Mouse (Mus musculus): ENCODE measurements around the gene Pjvk. TPM values are rescaled to one million over a fixed set of nuclear protein-coding genes. Genes with fewer than 3 reads are reported as not detected.
A peak's percentile ranks its signal among the peaks of the same experiment; 100 is the strongest.

Gene Pjvk
- total RNA-seq, 1 experiment = not detected

- Histone ChIP-seq H3K27ac (ENCODE audit: insufficient read depth, low read depth, low read length, poor library complexity, severe bottlenecking) (no peak overlapping the region), H3K4me3 (ENCODE audit: insufficient read depth in 1 of 2, low read depth in 1 of 2, low read length in 2 of 2, poor library complexity in 1 of 2, severe bottlenecking in 1 of 2) (no peak overlapping the region), H3K9ac (ENCODE audit: insufficient read depth, low read depth, low read length, poor library complexity, severe bottlenecking) (no peak overlapping the region), H3K9me3 (ENCODE audit: control insufficient read depth, insufficient read depth, low read depth, low read length) (no peaks in the 10 kb centered on the region), H3K36me3 (ENCODE audit: control insufficient read depth, insufficient read depth, low read length, poor library complexity, severe bottlenecking) (no peaks in the 10 kb centered on the region), H3K4me1 (ENCODE audit: control insufficient read depth in 2 of 2, insufficient read depth in 2 of 2, low read length in 2 of 2, poor library complexity in 1 of 2) (no peaks in the 10 kb centered on the region)
- in situ Hi-C loops (cut with MboI; ENCODE audit: low sequenced_read_pairs in 2 of 2, unreplicated experiment in 2 of 2) = no loop called here
- TF ChIP-seq ZNF384 (IDR thresholded peaks at IDR 0.05; ENCODE audit: low read depth, low read length) = no peak
- no peak for TF ChIP-seq ZC3H11A (IDR thresholded peaks at IDR 0.05; ENCODE audit: borderline replicate concordance, low read depth, low read length)
- TF ChIP-seq HCFC1 (IDR thresholded peaks at IDR 0.05; ENCODE audit: borderline replicate concordance, insufficient read depth, low read length) = no peak
- TF ChIP-seq MAFK (IDR thresholded peaks at IDR 0.05; ENCODE audit: insufficient read depth, low read depth, low read length) = no peak
- TF ChIP-seq CHD2 (IDR thresholded peaks at IDR 0.05; ENCODE audit: low read depth, low read length) = no peak
- no peak for DNase-seq (ENCODE audit: low read depth, low spot score)
Measured at GRCm38 (mm10) chr2:76643801-76644200, 4.5 kb upstream of the Pjvk start.

DNA sequence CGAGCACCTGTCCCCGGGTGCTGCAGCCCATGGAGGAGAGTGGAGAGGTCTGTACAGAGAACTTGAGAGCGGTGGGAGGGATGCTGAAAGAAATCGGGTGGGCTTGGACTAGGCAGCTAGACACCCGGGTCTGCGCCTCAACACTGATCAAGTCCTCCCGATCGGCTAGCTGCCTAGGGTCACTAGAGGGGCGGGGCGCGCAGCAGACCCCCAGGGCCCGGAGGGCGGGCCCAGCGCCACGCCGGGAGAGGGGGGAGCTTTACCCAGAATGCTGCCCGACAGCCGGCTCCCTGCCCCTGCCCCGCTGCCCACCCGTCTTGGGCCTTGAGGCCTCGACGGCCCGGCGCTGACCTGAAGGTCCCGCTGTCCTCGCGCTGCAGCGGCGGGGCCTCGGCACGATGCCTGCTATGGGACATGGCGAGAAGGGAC, 821 bp upstream of the Pjvk start:
- H3K4me1 ChIP-seq (ENCODE audit: control insufficient read depth in 2 of 2, insufficient read depth in 2 of 2, low read length in 2 of 2, poor library complexity in 1 of 2) = no peaks in the 10 kb centered on the region
- no peak for TF ChIP-seq CHD2 (IDR thresholded peaks at IDR 0.05; ENCODE audit: low read depth, low read length)
- no peak for TF ChIP-seq HCFC1 (IDR thresholded peaks at IDR 0.05; ENCODE audit: borderline replicate concordance, insufficient read depth, low read length)
- TF ChIP-seq MAFK (IDR thresholded peaks at IDR 0.05; ENCODE audit: insufficient read depth, low read depth, low read length) = no peak
- TF ChIP-seq ZC3H11A (IDR thresholded peaks at IDR 0.05; ENCODE audit: borderline replicate concordance, low read depth, low read length) = no peak
- TF ChIP-seq ZNF384 (IDR thresholded peaks at IDR 0.05; ENCODE audit: low read depth, low read length) = no peak
- no peak overlapping the region for H3K27ac ChIP-seq (ENCODE audit: insufficient read depth, low read depth, low read length, poor library complexity, severe bottlenecking)
- H3K9me3 ChIP-seq (ENCODE audit: control insufficient read depth, insufficient read depth, low read depth, low read length) = no peaks in the 10 kb centered on the region
- in situ Hi-C loops (cut with MboI; ENCODE audit: low sequenced_read_pairs in 2 of 2, unreplicated experiment in 2 of 2) = no loop called here
- no peak for DNase-seq (ENCODE audit: low read depth, low spot score)
- H3K4me3 ChIP-seq (ENCODE audit: insufficient read depth in 1 of 2, low read depth in 1 of 2, low read length in 2 of 2, poor library complexity in 1 of 2, severe bottlenecking in 1 of 2) = peak overlapping the region; percentile 70 to 89
- no peaks in the 10 kb centered on the region for H3K36me3 ChIP-seq (ENCODE audit: control insufficient read depth, insufficient read depth, low read length, poor library complexity, severe bottlenecking)
- peak overlapping the region; percentile 32 for H3K9ac ChIP-seq (ENCODE audit: insufficient read depth, low read depth, low read length, poor library complexity, severe bottlenecking)

- H3K4me3 ChIP-seq (ENCODE audit: insufficient read depth in 1 of 2, low read depth in 1 of 2, low read length in 2 of 2, poor library complexity in 1 of 2, severe bottlenecking in 1 of 2) = peak overlapping the region; percentile 33 to 78
- H3K9ac ChIP-seq (ENCODE audit: insufficient read depth, low read depth, low read length, poor library complexity, severe bottlenecking) = peak overlapping the region; percentile 56; the same call in 1 of the 2 replicates
- no peak overlapping the region for H3K27ac ChIP-seq (ENCODE audit: insufficient read depth, low read depth, low read length, poor library complexity, severe bottlenecking)
- H3K4me1 ChIP-seq (ENCODE audit: control insufficient read depth in 2 of 2, insufficient read depth in 2 of 2, low read length in 2 of 2, poor library complexity in 1 of 2) = no peaks in the 10 kb centered on the region
- no peaks in the 10 kb centered on the region for H3K9me3 ChIP-seq (ENCODE audit: control insufficient read depth, insufficient read depth, low read depth, low read length)
- H3K36me3 ChIP-seq (ENCODE audit: control insufficient read depth, insufficient read depth, low read length, poor library complexity, severe bottlenecking) = no peaks in the 10 kb centered on the region
- DNase-seq (ENCODE audit: low read depth, low spot score) = no peak
- in situ Hi-C loops (cut with MboI; ENCODE audit: low sequenced_read_pairs in 2 of 2, unreplicated experiment in 2 of 2) = no loop called here
- TF ChIP-seq ZNF384 (IDR thresholded peaks at IDR 0.05; ENCODE audit: low read depth, low read length) (no peak), MAFK (IDR thresholded peaks at IDR 0.05; ENCODE audit: insufficient read depth, low read depth, low read length) (no peak), CHD2 (IDR thresholded peaks at IDR 0.05; ENCODE audit: low read depth, low read length) (no peak), ZC3H11A (IDR thresholded peaks at IDR 0.05; ENCODE audit: borderline replicate concordance, low read depth, low read length) (no peak), HCFC1 (IDR thresholded peaks at IDR 0.05; ENCODE audit: borderline replicate concordance, insufficient read depth, low read length) (no peak)
Measured at GRCm38 (mm10) chr2:76648666-76649141, 428 bp downstream of the Pjvk start.

- Histone ChIP-seq H3K9ac (ENCODE audit: insufficient read depth, low read depth, low read length, poor library complexity, severe bottlenecking) (no peak overlapping the region), H3K27ac (ENCODE audit: insufficient read depth, low read depth, low read length, poor library complexity, severe bottlenecking) (no peak overlapping the region), H3K4me1 (ENCODE audit: control insufficient read depth in 2 of 2, insufficient read depth in 2 of 2, low read length in 2 of 2, poor library complexity in 1 of 2) (no peaks in the 10 kb centered on the region), H3K4me3 (ENCODE audit: insufficient read depth in 1 of 2, low read depth in 1 of 2, low read length in 2 of 2, poor library complexity in 1 of 2, severe bottlenecking in 1 of 2) (no peak overlapping the region), H3K9me3 (ENCODE audit: control insufficient read depth, insufficient read depth, low read depth, low read length) (no peaks in the 10 kb centered on the region), H3K36me3 (ENCODE audit: control insufficient read depth, insufficient read depth, low read length, poor library complexity, severe bottlenecking) (no peaks in the 10 kb centered on the region)
- TF ChIP-seq ZC3H11A (IDR thresholded peaks at IDR 0.05; ENCODE audit: borderline replicate concordance, low read depth, low read length) (no peak), ZNF384 (IDR thresholded peaks at IDR 0.05; ENCODE audit: low read depth, low read length) (no peak), HCFC1 (IDR thresholded peaks at IDR 0.05; ENCODE audit: borderline replicate concordance, insufficient read depth, low read length) (no peak), MAFK (IDR thresholded peaks at IDR 0.05; ENCODE audit: insufficient read depth, low read depth, low read length) (no peak), CHD2 (IDR thresholded peaks at IDR 0.05; ENCODE audit: low read depth, low read length) (no peak)
- in situ Hi-C loops (cut with MboI; ENCODE audit: low sequenced_read_pairs in 2 of 2, unreplicated experiment in 2 of 2) = no loop called here
- DNase-seq (ENCODE audit: low read depth, low spot score) = no peak
Measured at GRCm38 (mm10) chr2:76653070-76653469, 4.8 kb downstream of the Pjvk start.

DNA sequence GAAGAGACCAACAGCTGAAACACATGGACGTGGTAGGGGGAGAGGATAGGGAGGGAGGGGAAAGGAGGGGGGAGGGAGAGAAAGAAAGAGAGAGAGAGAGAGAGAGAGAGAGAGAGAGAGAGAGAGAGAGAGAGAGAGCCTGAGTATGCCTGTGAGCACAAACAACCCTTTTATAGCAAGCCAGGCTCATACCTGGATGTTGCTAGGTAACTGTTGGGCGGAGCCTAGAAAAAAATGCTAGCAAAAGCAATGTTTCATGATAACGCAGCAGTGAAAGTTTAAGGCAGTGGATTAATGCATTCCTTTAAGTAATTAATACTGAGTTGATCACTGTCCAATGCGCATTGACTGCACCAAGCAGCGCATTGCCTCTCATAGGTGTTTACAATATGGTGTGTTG, 6.4 kb downstream of the Pjvk start:
- Histone ChIP-seq H3K9ac (ENCODE audit: insufficient read depth, low read depth, low read length, poor library complexity, severe bottlenecking) (no peak overlapping the region), H3K4me3 (ENCODE audit: insufficient read depth in 1 of 2, low read depth in 1 of 2, low read length in 2 of 2, poor library complexity in 1 of 2, severe bottlenecking in 1 of 2) (no peak overlapping the region), H3K27ac (ENCODE audit: insufficient read depth, low read depth, low read length, poor library complexity, severe bottlenecking) (no peak overlapping the region), H3K9me3 (ENCODE audit: control insufficient read depth, insufficient read depth, low read depth, low read length) (no peaks in the 10 kb centered on the region), H3K4me1 (ENCODE audit: control insufficient read depth in 2 of 2, insufficient read depth in 2 of 2, low read length in 2 of 2, poor library complexity in 1 of 2) (no peaks in the 10 kb centered on the region), H3K36me3 (ENCODE audit: control insufficient read depth, insufficient read depth, low read length, poor library complexity, severe bottlenecking) (no peaks in the 10 kb centered on the region)
- TF ChIP-seq CHD2 (IDR thresholded peaks at IDR 0.05; ENCODE audit: low read depth, low read length) (no peak), MAFK (IDR thresholded peaks at IDR 0.05; ENCODE audit: insufficient read depth, low read depth, low read length) (no peak), HCFC1 (IDR thresholded peaks at IDR 0.05; ENCODE audit: borderline replicate concordance, insufficient read depth, low read length) (no peak), ZC3H11A (IDR thresholded peaks at IDR 0.05; ENCODE audit: borderline replicate concordance, low read depth, low read length) (no peak), ZNF384 (IDR thresholded peaks at IDR 0.05; ENCODE audit: low read depth, low read length) (no peak)
- DNase-seq (ENCODE audit: low read depth, low spot score) = no peak
- in situ Hi-C loops (cut with MboI; ENCODE audit: low sequenced_read_pairs in 2 of 2, unreplicated experiment in 2 of 2) = no loop called here

Data from ES-E14 (cell line).